Mouse (Mus musculus) limb, embryonic 12.5 days (tissue): ENCODE data around the gene Gata5. TPM values are rescaled to one million over a fixed set of nuclear protein-coding genes. Genes with fewer than 3 reads are reported as not detected.

ENCODE experiments used
- ATAC-seq: fragments of 200-750 bp; cut with Nextera tagmentation; 2 replicates; pipeline ENCODE4 v1.8.0; 2017; ENCODE audit warnings: low read depth, moderate TSS enrichment; ENCODE audit not compliant: insufficient number of reproducible peaks, insufficient read depth, low FRiP score, low TSS enrichment
- H3K27ac ChIP-seq: fragments of 300-500 bp; sonication (generic); 2 replicates; pipeline ENCODE4 v1.5.1; 2016; ENCODE audit warnings: mild to moderate bottlenecking, moderate library complexity
- H3K27me3 ChIP-seq: fragments of 300-500 bp; sonication (generic); 2 replicates; pipeline ENCODE4 v1.6.1; 2016; ENCODE audit warnings: mild to moderate bottlenecking, moderate library complexity
- H3K36me3 ChIP-seq: fragments of 300-500 bp; sonication (generic); 2 replicates; pipeline ENCODE4 v1.6.1; 2016; ENCODE audit warnings: mild to moderate bottlenecking, moderate library complexity
- H3K4me1 ChIP-seq: fragments of 300-500 bp; sonication (generic); replicated peaks from 2 replicates; pipeline ENCODE4 v1.6.1; 2016
- H3K4me2 ChIP-seq: fragments of 300-500 bp; sonication (generic); 2 replicates; pipeline ENCODE4 v1.6.1; 2016; ENCODE audit warnings: mild to moderate bottlenecking, moderate library complexity
- H3K4me3 ChIP-seq: fragments of 300-500 bp; sonication (generic); replicated peaks from 2 replicates; pipeline ENCODE4 v1.5.1; 2016; ENCODE audit warnings: mild to moderate bottlenecking
- H3K9ac ChIP-seq: fragments of 300-500 bp; sonication (generic); replicated peaks from 2 replicates; pipeline ENCODE4 v1.6.1; 2016; ENCODE audit warnings: mild to moderate bottlenecking, moderate library complexity
- H3K9me3 ChIP-seq: fragments of 300-500 bp; sonication (generic); 2 replicates; pipeline ENCODE4 v1.6.1; 2016; ENCODE audit warnings: mild to moderate bottlenecking, moderate library complexity
- WGBS: fragments of 180-500 bp; shearing (Covaris S2); methylation state at CpG from one replicate; pipeline ENCODE4 v1.1.7; 2016; 5-methylcytosine and 5-hydroxymethylcytosine counted together
- polyA plus RNA-seq: library from polyadenylated mRNA; unstranded; fragments of >200 nt; fragmentation: Nextera tagmentation; extraction: Ambion mirVana; gene quantifications from 2 replicates; pipeline ENCODE4 v1.2.1, GENCODE M21; 2016

The Gata5 gene
- polyA plus RNA-seq, 1 experiment from 2014 or later, result 0.14 TPM

GRCm38 (mm10) chr2:180290503-180290902 is 44.0 kb downstream of the Gata5 start:
- 54% methylated on average over 6 of the region's 6 CpGs for WGBS
- no peak for ATAC-seq
- no peaks in the 10 kb centered on the region for H3K9me3 ChIP-seq
- no peak overlapping the region for H3K9ac ChIP-seq
- peaks cover 9% of the 10 kb centered on the region for H3K4me1 ChIP-seq
- no peak overlapping the region for H3K4me3 ChIP-seq
- no peak overlapping the region for H3K27ac ChIP-seq
- no peak overlapping the region for H3K4me2 ChIP-seq
- no peaks in the 10 kb centered on the region; the same call in 1 of the 2 replicates for H3K27me3 ChIP-seq
- no peaks in the 10 kb centered on the region for H3K36me3 ChIP-seq

DNA sequence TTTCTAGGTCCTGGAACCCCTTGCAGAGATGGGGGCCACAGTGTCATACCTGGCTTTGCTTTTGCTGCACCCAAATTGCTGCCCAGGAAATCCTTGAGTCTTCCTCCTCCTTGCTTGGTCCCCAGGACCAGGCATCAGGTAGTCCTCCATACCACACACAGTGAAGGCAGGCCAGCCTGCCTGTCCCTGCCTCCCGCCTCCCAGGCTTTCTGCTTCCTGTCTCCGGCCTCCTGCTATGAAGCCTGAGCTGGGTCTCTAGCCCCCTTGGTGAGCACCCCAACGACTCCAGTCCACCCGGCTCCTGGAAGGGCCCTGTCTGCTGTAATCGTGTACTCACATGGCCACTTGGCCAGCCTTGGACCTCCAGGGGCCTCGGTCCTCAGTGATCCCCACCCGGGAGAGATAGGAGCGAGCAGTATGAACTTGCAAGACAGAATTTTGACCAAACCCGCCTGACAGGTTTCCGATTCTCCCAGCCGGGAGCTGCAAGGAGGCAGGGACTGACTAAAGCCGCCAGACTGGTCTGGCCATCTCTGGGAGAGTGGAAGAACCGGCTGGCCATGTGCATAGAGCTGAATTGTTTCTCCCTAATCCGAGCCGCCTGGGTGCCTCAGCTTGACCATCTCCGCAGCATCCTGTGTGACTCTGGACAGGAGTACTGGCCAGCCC is 44.9 kb downstream of the Gata5 start, which contains the start of gene Rbbp8nl:
Gene Rbbp8nl (minus strand): TSS at position 440 of the 669 bp plus-strand sequence.
- ATAC-seq, result no peak
- no peak within 1 kb of the TSS for H3K4me3 ChIP-seq
- no peaks in the 10 kb centered on the region; the same call in 1 of the 2 replicates for H3K27me3 ChIP-seq
- H3K4me1 ChIP-seq, result peaks cover 9% of the 10 kb centered on the region
- no peaks in the 10 kb centered on the region for H3K9me3 ChIP-seq
- 0 out of 2 replicates have a peak within 1 kb of the TSS, but pooled peaks have one; percentile 12 for H3K27ac ChIP-seq
- H3K36me3 ChIP-seq, result no peaks in the 10 kb centered on the region
- peak within 1 kb of the TSS; percentile 21; the same call in 1 of the 2 replicates for H3K4me2 ChIP-seq
- WGBS, result 44% methylated on average over 16 of the region's 16 CpGs
- H3K9ac ChIP-seq, result no peak within 1 kb of the TSS

GRCm38 (mm10) chr2:180288966-180289365 is 45.5 kb downstream of the Gata5 start:
- Histone ChIP-seq H3K4me2 (peak overlapping the region; percentile 21; the same call in 1 of the 2 replicates), H3K4me1 (peaks cover 9% of the 10 kb centered on the region), H3K9ac (no peak overlapping the region), H3K27me3 (no peaks in the 10 kb centered on the region; the same call in 1 of the 2 replicates), H3K9me3 (no peaks in the 10 kb centered on the region), H3K36me3 (no peaks in the 10 kb centered on the region), H3K27ac (no peak overlapping the region), H3K4me3 (no peak overlapping the region)
- ATAC-seq, result no peak
- 44% methylated on average over 11 of the region's 11 CpGs for WGBS

DNA sequence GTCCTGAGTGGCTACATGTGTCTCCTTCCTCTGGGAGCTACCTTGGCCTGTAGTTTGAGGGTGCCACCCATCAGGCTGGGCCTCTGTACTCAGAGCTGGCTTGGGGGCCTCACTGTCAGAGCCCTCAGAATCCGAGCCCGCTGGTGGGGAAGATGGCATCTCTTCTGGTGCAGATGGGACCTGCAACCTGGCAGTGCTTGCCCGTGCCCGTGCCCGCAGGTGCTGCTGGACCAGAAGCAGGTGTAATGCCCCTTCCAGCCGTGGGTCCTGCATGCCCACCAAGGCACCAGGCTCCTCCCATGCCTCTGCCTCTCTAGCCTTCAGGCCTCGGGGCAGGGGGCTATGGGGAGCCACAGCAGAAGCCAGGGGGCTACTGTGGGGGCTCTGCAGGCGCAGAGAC is 55.2 kb downstream of the Gata5 start:
- 0 out of 2 replicates have a peak, but pooled peaks cover 8% of the 10 kb centered on the region for H3K4me1 ChIP-seq
- no peak overlapping the region for H3K27ac ChIP-seq
- no peaks in the 10 kb centered on the region for H3K36me3 ChIP-seq
- H3K4me2 ChIP-seq, result no peak overlapping the region
- WGBS, result 84% methylated on average over 8 of the region's 8 CpGs
- H3K27me3 ChIP-seq, result peaks cover 9% of the 10 kb centered on the region; the same call in 1 of the 2 replicates
- no peak overlapping the region for H3K9ac ChIP-seq
- H3K4me3 ChIP-seq, result no peak overlapping the region
- ATAC-seq, result no peak
- no peaks in the 10 kb centered on the region for H3K9me3 ChIP-seq

GRCm38 (mm10) chr2:180277773-180278320 is 56.7 kb downstream of the Gata5 start:
- ATAC-seq, result no peak

DNA sequence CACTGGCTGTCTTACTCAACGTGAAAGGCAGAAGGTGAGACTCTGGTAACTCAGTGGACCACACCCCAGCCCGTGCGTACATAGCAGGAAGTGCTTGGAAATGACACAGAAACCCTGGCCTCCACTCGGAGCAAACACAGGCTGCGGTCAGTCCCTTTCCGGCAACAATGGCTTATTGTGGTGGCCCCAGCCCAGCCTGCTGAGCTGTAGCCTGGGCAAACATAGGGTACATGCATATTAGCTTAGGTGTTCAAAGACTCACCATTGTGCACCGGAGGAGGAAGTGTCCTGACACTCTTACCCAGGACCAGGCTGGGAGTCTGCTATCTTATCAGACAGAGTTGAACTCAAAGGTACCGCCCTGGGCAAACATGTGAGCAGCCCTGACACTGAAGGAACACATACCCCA is 57.6 kb downstream of the Gata5 start:
- Histone ChIP-seq H3K4me2 (no peak overlapping the region), H3K9ac (no peak overlapping the region), H3K4me3 (no peak overlapping the region), H3K36me3 (no peaks in the 10 kb centered on the region), H3K27ac (no peak overlapping the region), H3K4me1 (peaks cover 19% of the 10 kb centered on the region), H3K27me3 (peaks cover 15% of the 10 kb centered on the region; the same call in 1 of the 2 replicates), H3K9me3 (no peaks in the 10 kb centered on the region)
- no peak for ATAC-seq
- WGBS, result 78% methylated on average over 8 of the region's 8 CpGs

More at GRCm38 (mm10) chr2:180277773-180278320, 56.7 kb downstream of the Gata5 start:
- H3K4me2 ChIP-seq, result no peak overlapping the region
- H3K9me3 ChIP-seq, result no peaks in the 10 kb centered on the region
- H3K4me3 ChIP-seq, result no peak overlapping the region
- H3K27ac ChIP-seq, result no peak overlapping the region
- WGBS, result 66% methylated on average over 8 of the region's 8 CpGs
- no peaks in the 10 kb centered on the region for H3K36me3 ChIP-seq
- H3K9ac ChIP-seq, result no peak overlapping the region
- H3K4me1 ChIP-seq, result peaks cover 12% of the 10 kb centered on the region; the same call in 1 of the 2 replicates
- H3K27me3 ChIP-seq, result peaks cover 15% of the 10 kb centered on the region; the same call in 1 of the 2 replicates

DNA sequence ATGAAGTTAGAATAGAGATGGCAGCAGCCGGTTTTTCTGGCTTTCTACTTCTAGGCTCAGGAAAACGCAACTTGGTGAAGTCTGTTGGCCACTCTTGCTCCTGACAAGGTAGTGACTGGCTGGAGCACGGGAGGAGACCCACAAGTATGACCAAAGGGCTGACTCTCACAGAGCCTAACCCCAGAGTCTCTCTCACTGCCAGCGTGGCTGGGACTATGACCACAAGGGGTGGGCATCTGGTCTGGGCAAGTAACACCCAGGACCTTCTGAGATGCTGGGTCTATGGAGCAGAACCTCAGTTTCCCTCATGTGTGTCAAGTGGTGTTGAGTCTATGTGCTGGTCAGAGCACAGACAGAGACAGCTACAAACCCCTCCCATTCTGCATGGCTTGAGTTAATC is 58.1 kb downstream of the Gata5 start:
- Histone ChIP-seq H3K27ac (no peak overlapping the region), H3K27me3 (peaks cover 15% of the 10 kb centered on the region; the same call in 1 of the 2 replicates), H3K9ac (no peak overlapping the region), H3K4me3 (no peak overlapping the region), H3K9me3 (no peaks in the 10 kb centered on the region), H3K4me2 (peak overlapping the region; percentile 23; the same call in 1 of the 2 replicates), H3K36me3 (no peaks in the 10 kb centered on the region), H3K4me1 (peaks cover 24% of the 10 kb centered on the region)
- WGBS, result 50% methylated on average over 4 of the region's 4 CpGs
- no peak for ATAC-seq

- no peaks in the 10 kb centered on the region for H3K36me3 ChIP-seq
- H3K9ac ChIP-seq, result no peak overlapping the region
- peak; percentile 40 for ATAC-seq
- no peak overlapping the region for H3K27ac ChIP-seq
- H3K4me2 ChIP-seq, result peak overlapping the region; percentile 23; the same call in 1 of the 2 replicates
- H3K27me3 ChIP-seq, result peaks cover 15% of the 10 kb centered on the region; the same call in 1 of the 2 replicates
- H3K4me1 ChIP-seq, result peaks cover 24% of the 10 kb centered on the region
- WGBS, result 1% methylated on average over 8 of the region's 8 CpGs
- H3K9me3 ChIP-seq, result no peaks in the 10 kb centered on the region
- H3K4me3 ChIP-seq, result no peak overlapping the region
These were observed 58.7 kb downstream of the Gata5 start for GRCm38 (mm10) chr2:180275836-180276235.

Other genes starting within 250 kb of the Gata5 start
- gene Hrh3, start 230.2 kb downstream of the Gata5 start, polyA plus RNA-seq, result 0.15 and 0.27 TPM in 2 replicates
- gene Osbpl2, start 215.4 kb downstream of the Gata5 start, polyA plus RNA-seq, result 33.0 and 36.0 TPM in 2 replicates
- gene Adrm1, start 163.2 kb downstream of the Gata5 start, polyA plus RNA-seq, result 207 and 212 TPM in 2 replicates
- gene Lama5, start 108.8 kb downstream of the Gata5 start, polyA plus RNA-seq, result 20.9 and 22.3 TPM in 2 replicates
- gene Rps21, start 77.3 kb downstream of the Gata5 start, polyA plus RNA-seq, result 608 and 631 TPM in 2 replicates
- gene Cables2, start 61.2 kb downstream of the Gata5 start, polyA plus RNA-seq, result 20.7 and 23.7 TPM in 2 replicates
- 0.52 and 0.56 TPM in 2 replicates for gene Rbbp8nl, start 44.8 kb downstream of the Gata5 start, polyA plus RNA-seq
- 0.43 and 0.90 TPM in 2 replicates for gene Slco4a1, start 121.5 kb upstream of the Gata5 start, polyA plus RNA-seq
- gene Ntsr1, start 165.3 kb upstream of the Gata5 start, polyA plus RNA-seq, result 0.08 TPM in 1 of 2 replicates, not detected in the other
- 39.8 and 44.3 TPM in 2 replicates for gene Mrgbp, start 246.6 kb upstream of the Gata5 start, polyA plus RNA-seq